Mouse (Mus musculus) adrenal gland, adult 18-20 months (tissue): ENCODE results near the gene Ints5. TPM values are rescaled to one million over a fixed set of nuclear protein-coding genes. Genes with fewer than 3 reads are reported as not detected.
"Not testable (repeated sequence)": the region's sequence is repeated elsewhere in the genome, so short reads cannot be mapped to it uniquely, and the experiment has no call there.

Source experiments
- DNase-seq, 2 experiments: peaks; one replicate each; pipeline ENCODE4 v3.0.0; 2021 to 2022; ENCODE audit warnings: low spot score in 2 of 2
- total RNA-seq, 2 experiments: library from RNA; stranded (reverse); gene quantifications; 1 replicate in 1 of 2; 2 replicates in 1 of 2; pipeline ENCODE4 v1.2.3; 2021

The Ints5 gene
- total RNA-seq, 2 experiments from 2014 or later, result 23.3 to 23.9 TPM

- no peak for DNase-seq
These were observed 5.8 kb upstream of the Ints5 start for GRCm38 (mm10) chr19:8886916-8887584.

GRCm38 (mm10) chr19:8887585-8888463, 5.0 kb upstream of the Ints5 start:
- no peak for DNase-seq

GRCm38 (mm10) chr19:8888511-8889385, 4.1 kb upstream of the Ints5 start, which contains the start of the genes 1810009A15Rik and Gm49416:
Gene 1810009A15Rik (plus strand): TSS chr19:8888853.
Gene Gm49416 (plus strand): TSS chr19:8888926.
- peak; percentile 89 to 92 for DNase-seq

GRCm38 (mm10) chr19:8895397-8895960, 2.7 kb downstream of the Ints5 start:
- DNase-seq, result no peak

GRCm38 (mm10) chr19:8896231-8896630, 3.4 kb downstream of the Ints5 start:
- not testable (repeated sequence) for DNase-seq

- DNase-seq, result peak in 1 of 2 experiments; percentile 45
These were observed 4.5 kb downstream of the Ints5 start for GRCm38 (mm10) chr19:8897211-8897864.

GRCm38 (mm10) chr19:8897865-8898495, 5.2 kb downstream of the Ints5 start, which contains the start of gene Ganab:
Gene Ganab (plus strand): TSS chr19:8898071.
- peak; percentile 89 to 92 for DNase-seq

GRCm38 (mm10) chr19:8898576-8898975, 5.8 kb downstream of the Ints5 start:
- no peak for DNase-seq

GRCm38 (mm10) chr19:8899079-8899478, 6.3 kb downstream of the Ints5 start:
- DNase-seq, result no peak

- no peak for DNase-seq
These were observed 10.6 kb downstream of the Ints5 start for GRCm38 (mm10) chr19:8903412-8903811.

- no peak for DNase-seq
These were observed 15.7 kb downstream of the Ints5 start for GRCm38 (mm10) chr19:8908531-8908930.

- DNase-seq, result no peak
These were observed 19.0 kb downstream of the Ints5 start for GRCm38 (mm10) chr19:8911810-8912209.

- no peak for DNase-seq
These were observed 21.4 kb downstream of the Ints5 start for GRCm38 (mm10) chr19:8914212-8914611.

- no peak for DNase-seq
These were observed 26.2 kb downstream of the Ints5 start for GRCm38 (mm10) chr19:8919000-8919399.

GRCm38 (mm10) chr19:8919684-8920072, 26.9 kb downstream of the Ints5 start:
- DNase-seq, result no peak

GRCm38 (mm10) chr19:8920073-8920736, 27.4 kb downstream of the Ints5 start, which contains the start of gene B3gat3:
Gene B3gat3 (plus strand): TSS chr19:8920374.
- peak; percentile 92 to 93 for DNase-seq

- DNase-seq, result no peak
These were observed 28.1 kb downstream of the Ints5 start for GRCm38 (mm10) chr19:8920836-8921291.

GRCm38 (mm10) chr19:8921741-8922140, 28.9 kb downstream of the Ints5 start:
- no peak for DNase-seq

- no peak for DNase-seq
These were observed 34.0 kb downstream of the Ints5 start for GRCm38 (mm10) chr19:8926766-8927165.
